Mouse (Mus musculus) adrenal gland (tissue): ENCODE data around the gene Phc1.
"Not testable (repeated sequence)": the region's sequence is repeated elsewhere in the genome, so short reads cannot be mapped to it uniquely, and the experiment has no call there.

ENCODE experiments used
- intact Hi-C: fragments of 180-260 bp; cut with DNase I; formaldehyde crosslinking; loops from one replicate; pipeline ENCODE4 v1.15.1; 2025
- long read RNA-seq, 2 experiments: library from polyadenylated mRNA; unstranded; transcript quantifications; one replicate each; pipeline ENCODE4 v2.0.0; 2020; ENCODE audit warnings: borderline replicate concordance in 1 of 2; ENCODE audit not compliant: insufficient replicate concordance in 1 of 2

Phc1 gene
- long read RNA-seq, experiment 1, partial matches to known transcripts: 2 of 2 reads
- long read RNA-seq, experiment 1, other reads (novel, unspliced or antisense): 0 of 2 reads
- long read RNA-seq, experiment 2, partial matches to known transcripts: 1 of 2 reads
- long read RNA-seq, experiment 2, other reads (novel, unspliced or antisense): 1 of 2 reads

DNA sequence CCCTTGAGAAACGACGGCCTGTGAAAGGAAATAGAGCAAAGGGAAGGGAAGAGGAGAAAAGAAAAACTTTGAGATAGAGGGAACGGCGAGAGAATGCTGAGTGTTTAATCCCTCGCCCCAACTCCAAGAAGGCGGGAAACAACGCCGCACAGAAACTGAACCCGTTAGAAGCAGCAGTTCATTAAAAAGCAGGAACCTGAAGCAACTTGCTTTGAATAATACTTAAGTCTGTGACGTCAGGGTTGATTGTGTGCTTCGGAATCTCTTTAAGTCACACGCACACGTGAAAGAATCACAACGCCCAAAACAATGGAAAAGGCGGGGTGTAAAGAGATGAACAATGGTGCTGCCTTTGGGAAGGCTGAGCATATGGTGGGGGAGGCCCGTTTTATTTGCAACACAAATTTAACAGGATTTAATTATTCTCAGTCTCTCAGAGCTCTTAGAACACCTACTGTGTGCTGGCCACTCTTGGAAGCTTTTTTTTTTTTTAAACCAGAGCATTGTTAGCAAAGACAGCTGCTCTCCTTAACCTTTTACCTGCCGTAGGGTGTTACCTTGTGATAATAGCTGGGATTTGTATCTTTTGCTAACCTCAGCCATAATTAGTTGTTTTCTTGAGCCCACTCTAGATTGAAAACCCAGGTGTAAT is at the start of gene Phc1:
Phc1 (minus strand) TSS at position 213 of the 652 bp plus-strand sequence.
- intact Hi-C loops: no loop called here

DNA sequence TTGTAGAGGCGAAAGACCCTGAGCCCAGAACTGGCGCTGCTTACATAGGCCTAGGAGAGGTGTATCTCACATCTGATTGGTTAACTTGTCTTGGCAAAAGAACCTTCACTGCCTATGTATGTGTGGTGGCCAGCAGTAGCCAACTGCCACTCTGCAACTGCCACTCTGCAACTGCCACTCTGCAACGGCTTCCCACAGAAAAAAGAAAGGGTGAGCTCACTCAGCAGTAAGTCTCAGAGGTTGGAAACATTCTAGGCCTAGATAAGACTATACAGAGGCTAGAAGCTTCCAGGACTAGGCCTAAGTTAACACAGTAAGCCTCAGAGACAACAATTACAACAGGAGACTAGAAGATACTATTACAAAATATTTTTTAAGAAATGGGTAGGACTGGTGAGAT is 49.6 kb upstream of the Phc1 start:
- intact Hi-C loops: loop anchor here (10.0 kb wide), 1 partner anchor 835 kb away; no protein-coding TSS in a partner anchor

GRCm38 (mm10) chr6:122387177-122388028 is 47.0 kb upstream of the Phc1 start:
- intact Hi-C loops: not testable (repeated sequence)

DNA sequence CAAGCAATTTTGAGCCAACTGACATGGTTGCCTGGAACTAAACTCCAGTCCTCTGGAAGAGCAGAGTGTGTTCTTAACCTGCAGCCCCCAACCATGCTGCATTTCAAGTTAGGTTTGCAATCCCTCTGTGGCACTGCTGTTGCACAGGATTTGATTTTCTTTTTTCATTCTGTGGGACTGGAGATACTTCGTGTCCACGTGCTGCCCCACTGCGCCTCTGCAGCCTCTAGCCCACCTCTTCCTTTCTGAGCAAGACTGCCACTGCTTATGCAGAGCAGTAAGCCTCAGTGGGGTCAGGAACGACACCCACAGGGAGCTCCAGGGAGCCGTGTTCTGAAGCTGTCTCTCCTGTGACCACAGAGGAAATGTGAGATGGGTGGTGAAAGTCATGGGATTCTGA is 45.4 kb upstream of the Phc1 start:
- intact Hi-C loops: no loop called here

GRCm38 (mm10) chr6:122384886-122385285 is 44.5 kb upstream of the Phc1 start:
- intact Hi-C loops: no loop called here

- intact Hi-C loops: no loop called here
Observed at GRCm38 (mm10) chr6:122383211-122383610, 42.9 kb upstream of the Phc1 start.

- intact Hi-C loops: no loop called here
Observed at GRCm38 (mm10) chr6:122382046-122382445, 41.7 kb upstream of the Phc1 start.

- intact Hi-C loops: no loop called here
Observed at GRCm38 (mm10) chr6:122368245-122368644, 27.9 kb upstream of the Phc1 start.

GRCm38 (mm10) chr6:122366976-122367375 is 26.6 kb upstream of the Phc1 start:
- intact Hi-C loops: no loop called here

GRCm38 (mm10) chr6:122366287-122366686 is 25.9 kb upstream of the Phc1 start:
- intact Hi-C loops: no loop called here

DNA sequence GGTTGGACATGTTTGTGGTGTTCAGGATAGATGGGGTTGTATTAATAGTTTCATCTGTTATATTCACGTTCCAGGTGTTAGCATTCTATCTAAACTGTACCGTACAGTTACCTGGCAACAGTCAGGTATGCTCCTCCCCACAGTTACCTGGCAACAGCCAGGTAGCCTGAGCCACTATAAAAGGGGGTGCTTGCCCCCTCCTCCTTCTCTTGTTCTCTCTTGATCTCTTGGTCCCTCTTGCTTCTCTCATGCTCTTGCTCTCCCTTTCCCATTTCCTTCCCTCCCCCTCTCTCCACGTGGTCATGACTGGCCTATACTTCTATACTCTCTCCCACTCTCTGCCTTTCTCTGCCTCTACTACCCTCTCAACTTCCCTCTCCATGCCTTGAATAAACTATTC is 25.3 kb upstream of the Phc1 start:
- intact Hi-C loops: no loop called here

GRCm38 (mm10) chr6:122357089-122357488 is 16.7 kb upstream of the Phc1 start:
- intact Hi-C loops: no loop called here

- intact Hi-C loops: no loop called here
Observed at GRCm38 (mm10) chr6:122355909-122356308, 15.5 kb upstream of the Phc1 start.

- intact Hi-C loops: not testable (repeated sequence)
Observed at GRCm38 (mm10) chr6:122347326-122347725, 7.0 kb upstream of the Phc1 start.

- intact Hi-C loops: no loop called here
Observed at GRCm38 (mm10) chr6:122346399-122346798, 6.0 kb upstream of the Phc1 start.

DNA sequence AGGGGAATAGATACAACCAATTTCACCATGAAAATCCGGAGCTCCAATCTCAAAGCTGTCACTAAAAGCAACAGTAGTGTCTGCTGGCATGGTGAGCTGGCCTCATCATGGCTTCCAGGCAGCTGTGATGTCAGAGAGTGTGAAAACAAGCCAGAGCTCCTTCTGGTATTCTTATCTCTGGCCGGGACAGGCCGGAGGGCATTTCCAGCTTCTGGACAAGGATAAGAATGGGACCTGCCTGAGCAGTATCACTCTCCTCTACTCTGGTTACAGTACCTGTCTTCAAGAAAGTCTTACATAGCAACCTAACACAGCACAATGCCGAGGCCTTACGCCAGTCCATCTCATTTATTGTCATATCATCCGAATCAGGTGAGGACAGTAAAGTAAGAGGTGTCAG is 5.4 kb upstream of the Phc1 start:
- intact Hi-C loops: no loop called here

- intact Hi-C loops: no loop called here
Observed at GRCm38 (mm10) chr6:122344386-122345116, 4.2 kb upstream of the Phc1 start.

GRCm38 (mm10) chr6:122343719-122344118 is 3.4 kb upstream of the Phc1 start:
- intact Hi-C loops: no loop called here

DNA sequence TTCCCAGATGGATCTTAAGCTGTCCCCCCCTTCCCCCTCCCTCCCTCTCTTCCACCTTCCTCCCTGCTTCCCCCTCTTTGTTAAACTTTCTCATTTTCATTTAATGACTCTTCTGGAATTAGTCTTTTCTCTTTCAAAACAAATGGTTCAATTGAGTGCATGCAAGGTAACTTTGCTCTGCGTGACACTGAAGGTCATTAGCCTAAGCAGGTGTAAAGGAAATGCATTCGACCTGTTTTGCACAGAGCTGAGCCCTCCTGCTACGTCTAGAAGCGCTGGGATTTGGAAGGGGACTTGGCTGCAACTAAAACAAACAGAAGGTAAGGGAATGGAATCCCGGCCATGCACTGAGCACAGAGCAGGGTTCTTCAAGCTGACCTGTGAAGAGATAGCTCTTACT is 1.8 kb upstream of the Phc1 start:
- intact Hi-C loops: no loop called here

DNA sequence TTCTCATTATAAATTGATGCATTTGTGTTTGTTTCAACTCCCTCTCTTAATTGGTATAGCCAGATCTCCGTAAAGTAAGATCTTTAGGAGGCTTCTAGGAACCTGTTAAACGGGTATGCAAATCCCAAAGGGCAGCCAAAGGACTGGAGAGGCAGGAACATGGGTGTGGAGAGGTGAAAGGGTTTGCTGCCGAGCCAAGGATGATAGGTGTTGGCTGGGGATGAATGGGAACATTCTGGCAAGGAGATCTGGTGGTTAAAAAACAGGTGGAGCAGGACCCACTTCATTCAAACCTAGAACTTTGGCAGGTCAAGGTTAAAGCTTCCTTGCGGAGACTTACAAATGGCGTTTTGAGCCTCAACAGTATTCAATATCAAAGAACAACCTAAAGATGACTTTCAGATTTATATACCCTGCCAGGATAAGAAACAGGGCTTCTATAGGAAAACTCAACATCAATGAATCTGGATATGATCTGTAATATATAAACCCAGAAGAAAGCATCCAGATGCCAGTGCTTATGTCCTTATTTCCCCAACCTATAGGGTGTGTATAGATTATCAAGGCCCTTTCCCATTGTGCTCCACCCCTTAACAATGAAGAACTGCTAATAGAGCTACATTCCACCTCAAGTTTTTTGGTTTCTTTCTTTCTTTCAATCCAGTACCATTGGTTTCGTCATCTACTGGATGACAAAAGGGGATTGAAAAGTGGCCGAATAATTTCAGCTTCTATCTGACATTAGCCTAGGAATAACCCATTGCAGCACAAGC is 863 bp upstream of the Phc1 start:
- intact Hi-C loops: no loop called here
